Mouse (Mus musculus): ENCODE measurements around the gene Id2.

DNA sequence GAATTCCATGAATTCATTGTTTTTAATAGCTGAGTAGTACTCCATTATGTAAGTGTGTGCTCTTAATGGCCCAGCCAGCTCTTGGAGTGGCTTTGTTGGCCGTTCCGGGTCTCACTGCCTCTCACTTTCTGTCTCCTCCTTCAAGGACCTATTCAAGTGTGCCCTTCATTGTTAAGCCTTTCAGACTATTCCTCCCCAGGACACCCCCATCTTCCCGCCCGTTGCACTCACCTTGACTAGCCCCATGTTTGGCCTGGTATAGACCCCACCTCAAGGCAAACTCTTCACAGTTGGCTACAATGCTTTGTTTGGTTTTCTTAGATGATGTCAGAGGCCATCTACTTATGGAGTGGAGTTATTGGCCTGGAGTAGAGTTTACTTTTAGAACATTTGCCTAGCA is 23.8 kb upstream of the Id2 start:
- TF ChIP-seq GATA1 (IDR thresholded peaks at IDR 0.05; ENCODE audit: low read length) (no peak), TAL1 (IDR thresholded peaks at IDR 0.05; ENCODE audit: low read length) (no peak)

Measured in erythroblast, embryonic 14.5 days (primary cell).